Mouse (Mus musculus) heart, embryonic 12.5 days (tissue): ENCODE results near the gene 2900026A02Rik. TPM values are rescaled to one million over a fixed set of nuclear protein-coding genes. Genes with fewer than 3 reads are reported as not detected.

ENCODE experiments used
- ATAC-seq: fragments of 200-750 bp; cut with Nextera tagmentation; 2 replicates; pipeline ENCODE4 v1.8.0; 2017; ENCODE audit warnings: moderate TSS enrichment, moderate library complexity; ENCODE audit not compliant: insufficient number of reproducible peaks, low FRiP score
- H3K27ac ChIP-seq: fragments of 300-500 bp; sonication (generic); 2 replicates; pipeline ENCODE4 v1.5.1; 2016; ENCODE audit warnings: mild to moderate bottlenecking, moderate library complexity; ENCODE audit not compliant: poor library complexity, severe bottlenecking
- H3K27me3 ChIP-seq: fragments of 300-500 bp; sonication (generic); replicated peaks from 2 replicates; pipeline ENCODE4 v1.6.1; 2016; ENCODE audit warnings: mild to moderate bottlenecking, moderate library complexity
- H3K36me3 ChIP-seq: fragments of 300-500 bp; sonication (generic); 2 replicates; pipeline ENCODE4 v1.6.1; 2016; ENCODE audit warnings: mild to moderate bottlenecking, moderate library complexity
- H3K4me1 ChIP-seq: fragments of 300-500 bp; sonication (generic); replicated peaks from 2 replicates; pipeline ENCODE4 v1.6.1; 2016; ENCODE audit warnings: mild to moderate bottlenecking
- H3K4me2 ChIP-seq: fragments of 300-500 bp; sonication (generic); 2 replicates; pipeline ENCODE4 v1.6.1; 2016; ENCODE audit warnings: mild to moderate bottlenecking, moderate library complexity
- H3K4me3 ChIP-seq: fragments of 300-500 bp; sonication (generic); 2 replicates; pipeline ENCODE4 v1.5.1; 2016; ENCODE audit warnings: mild to moderate bottlenecking
- H3K9ac ChIP-seq: fragments of 300-500 bp; sonication (generic); 2 replicates; pipeline ENCODE4 v1.6.1; 2016; ENCODE audit warnings: mild to moderate bottlenecking, moderate library complexity
- H3K9me3 ChIP-seq: fragments of 300-500 bp; sonication (generic); replicated peaks from 2 replicates; pipeline ENCODE4 v1.6.1; 2016; ENCODE audit warnings: mild to moderate bottlenecking, moderate library complexity
- WGBS: fragments of 180-500 bp; shearing (Covaris S2); methylation state at CpG from one replicate; pipeline ENCODE4 v1.1.7; 2016; 5-methylcytosine and 5-hydroxymethylcytosine counted together
- polyA plus RNA-seq: library from polyadenylated mRNA; unstranded; fragments of >200 nt; fragmentation: Nextera tagmentation; extraction: Ambion mirVana; gene quantifications from 2 replicates; pipeline ENCODE4 v1.2.1, GENCODE M21; 2016

The 2900026A02Rik gene
- polyA plus RNA-seq, 1 experiment from 2014 or later: 20.0 TPM

DNA sequence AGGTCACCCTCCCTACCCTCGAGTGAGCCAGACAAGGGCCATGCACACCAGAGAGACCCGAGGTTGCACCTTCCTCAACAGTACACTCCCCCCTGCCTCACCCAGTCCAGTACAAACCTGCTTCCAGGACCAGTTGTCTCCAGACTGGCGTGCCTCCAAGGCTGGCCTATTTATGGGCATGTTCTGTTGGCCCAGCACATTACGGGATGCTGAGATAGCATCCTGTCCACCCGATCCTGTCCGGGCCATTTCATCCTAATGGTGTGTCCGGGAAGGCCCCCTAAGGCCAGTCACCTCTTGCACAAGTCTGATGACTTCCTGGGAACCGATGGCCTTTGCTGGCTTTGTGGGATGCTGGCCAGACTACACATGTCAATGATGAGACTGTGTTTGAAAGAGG is 139.6 kb downstream of the 2900026A02Rik start, which contains the start of gene Crybb3:
Gene Crybb3, minus strand, starts transcription at position 146 of the 400 bp plus-strand sequence.
- Histone ChIP-seq H3K4me3 (no peak within 1 kb of the TSS), H3K27ac (0 out of 2 replicates have a peak within 1 kb of the TSS, but pooled peaks have one; percentile 8), H3K9ac (0 out of 2 replicates have a peak within 1 kb of the TSS, but pooled peaks have one; percentile 6), H3K4me1 (peaks cover 22% of the 10 kb centered on the region), H3K36me3 (peaks cover 9% of the 10 kb centered on the region), H3K27me3 (peaks cover 15% of the 10 kb centered on the region; the same call in 1 of the 2 replicates), H3K9me3 (no peaks in the 10 kb centered on the region), H3K4me2 (peak within 1 kb of the TSS; percentile 53; the same call in 1 of the 2 replicates)
- WGBS: 67% methylated on average over 8 of the region's 8 CpGs
- ATAC-seq: no peak; the same call in 1 of the 2 replicates

DNA sequence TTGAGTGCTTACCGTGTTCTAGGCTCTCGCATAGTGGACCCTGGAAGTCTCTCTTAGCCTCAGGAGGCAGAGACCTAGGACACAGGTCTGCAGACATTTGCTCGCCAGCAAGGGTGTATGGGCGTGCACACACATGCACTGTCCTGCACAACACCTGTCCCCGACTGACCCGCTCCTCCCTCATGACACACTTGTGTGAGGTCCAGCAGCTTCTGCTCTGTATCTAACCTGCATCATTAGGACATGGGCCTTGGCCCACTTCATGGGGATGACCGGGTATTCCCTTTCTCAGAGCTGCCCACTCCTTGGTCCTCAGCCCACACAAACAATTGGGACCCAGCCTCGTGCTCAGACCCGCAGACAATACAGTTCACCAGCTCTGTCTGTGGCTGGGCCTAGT is 140.0 kb downstream of the 2900026A02Rik start:
- Histone ChIP-seq H3K4me1 (peaks cover 22% of the 10 kb centered on the region), H3K9ac (no peak overlapping the region), H3K27me3 (peaks cover 17% of the 10 kb centered on the region), H3K4me3 (no peak overlapping the region), H3K36me3 (peaks cover 9% of the 10 kb centered on the region), H3K9me3 (no peaks in the 10 kb centered on the region), H3K27ac (no peak overlapping the region), H3K4me2 (no peak overlapping the region)
- no peak for ATAC-seq
- WGBS: 85% methylated on average over 9 of the region's 9 CpGs

DNA sequence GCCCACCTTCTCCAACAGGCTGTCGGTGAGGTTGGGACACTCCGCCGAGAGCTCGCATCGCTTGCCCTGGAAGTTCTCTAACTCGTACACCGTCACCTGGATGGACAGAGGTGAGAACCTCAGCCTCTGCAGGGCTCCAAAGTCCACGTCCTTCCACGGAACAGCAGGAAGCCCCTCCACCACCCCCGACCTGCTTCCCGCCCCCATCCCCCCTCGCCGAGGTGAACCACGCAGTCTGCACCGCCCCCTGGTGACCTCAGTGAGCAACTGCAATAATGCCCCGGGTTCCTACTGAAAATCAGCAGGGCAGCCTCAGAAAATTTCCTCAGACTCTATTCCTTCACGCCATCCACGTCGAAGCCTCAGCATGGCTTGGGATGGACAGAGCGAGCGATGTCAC is 141.3 kb downstream of the 2900026A02Rik start:
- Histone ChIP-seq H3K4me3 (no peak overlapping the region), H3K4me1 (peaks cover 22% of the 10 kb centered on the region), H3K9me3 (no peaks in the 10 kb centered on the region), H3K27me3 (peaks cover 25% of the 10 kb centered on the region), H3K9ac (peak overlapping the region; percentile 6; the same call in 1 of the 2 replicates), H3K27ac (no peak overlapping the region), H3K4me2 (peak overlapping the region; percentile 52), H3K36me3 (no peaks in the 10 kb centered on the region; the same call in 1 of the 2 replicates)
- no peak for ATAC-seq
- 23% methylated on average over 21 of the region's 21 CpGs for WGBS

DNA sequence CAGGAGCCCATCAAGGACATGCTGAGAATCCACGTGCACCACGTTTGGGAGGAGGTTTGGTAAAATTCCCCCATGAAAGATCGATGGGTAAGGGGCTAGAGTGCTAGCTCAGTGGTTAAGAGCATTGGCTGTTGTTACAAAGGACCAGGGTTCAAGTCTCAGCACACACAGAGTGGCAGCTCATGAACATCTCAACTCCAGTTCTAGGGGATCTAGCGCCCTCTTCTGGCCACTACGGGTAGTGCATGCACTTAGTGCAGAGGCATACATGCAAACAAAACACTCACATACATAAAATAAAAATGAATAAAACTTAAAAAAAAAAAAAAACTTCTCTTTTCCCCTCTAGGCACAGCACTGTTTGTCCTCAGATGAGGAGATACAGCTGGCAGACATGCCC is 142.3 kb downstream of the 2900026A02Rik start:
- Histone ChIP-seq H3K36me3 (no peaks in the 10 kb centered on the region), H3K4me1 (peaks cover 22% of the 10 kb centered on the region), H3K27ac (no peak overlapping the region), H3K4me2 (no peak overlapping the region), H3K9me3 (no peaks in the 10 kb centered on the region), H3K27me3 (peaks cover 25% of the 10 kb centered on the region), H3K4me3 (no peak overlapping the region), H3K9ac (no peak overlapping the region)
- ATAC-seq: no peak
- WGBS: 58% methylated on average over 5 of the region's 5 CpGs

DNA sequence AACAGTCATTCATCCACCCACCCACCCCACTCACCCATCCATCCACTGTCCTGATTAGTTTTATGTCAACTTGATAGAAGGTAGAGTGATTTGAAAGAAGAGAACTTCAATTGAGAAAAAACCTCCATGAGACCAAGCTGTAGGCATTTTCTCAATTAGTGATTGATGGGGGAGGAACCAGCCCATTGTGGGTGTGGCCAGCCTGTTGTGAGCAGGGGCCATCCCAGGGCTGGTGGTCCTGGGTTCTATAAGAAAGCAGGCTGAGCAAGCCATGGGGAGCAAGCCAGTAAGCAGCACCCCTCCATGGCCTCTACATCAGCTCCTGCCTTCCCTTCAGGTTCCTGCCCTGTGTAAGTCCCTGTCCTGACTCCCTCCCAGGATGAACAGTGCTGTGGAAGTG is 151.0 kb downstream of the 2900026A02Rik start, which contains the start of gene Crybb2:
Gene Crybb2, minus strand, starts transcription at position 101 of the 400 bp plus-strand sequence.
- no peak within 1 kb of the TSS for H3K27ac ChIP-seq
- H3K4me3 ChIP-seq: no peak within 1 kb of the TSS
- peaks cover 7% of the 10 kb centered on the region for H3K27me3 ChIP-seq
- H3K9ac ChIP-seq: no peak within 1 kb of the TSS
- H3K4me1 ChIP-seq: peaks cover 4% of the 10 kb centered on the region
- H3K9me3 ChIP-seq: no peaks in the 10 kb centered on the region
- no peaks in the 10 kb centered on the region for H3K36me3 ChIP-seq
- no peak within 1 kb of the TSS for H3K4me2 ChIP-seq
- ATAC-seq: no peak

DNA sequence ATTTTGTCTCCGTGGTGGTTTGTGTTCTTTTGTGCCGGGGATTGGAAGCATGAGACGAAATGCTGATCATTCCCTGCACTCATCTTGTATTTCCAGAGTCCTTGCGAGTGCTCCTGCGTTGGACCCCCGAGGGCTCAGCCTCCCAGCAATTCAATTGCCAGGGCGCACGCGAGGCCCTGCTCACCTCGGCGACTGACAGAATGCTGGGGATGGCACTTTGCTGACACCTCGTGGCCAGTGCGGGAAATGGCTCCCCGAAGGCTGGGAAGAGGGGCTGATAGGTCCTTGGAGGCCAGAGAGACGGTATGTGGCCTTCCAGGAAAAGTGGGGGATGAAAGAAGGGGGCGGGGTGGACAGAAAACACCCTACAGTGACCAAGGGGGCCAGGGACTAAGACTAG is 166.7 kb downstream of the 2900026A02Rik start:
- 0 out of 2 replicates have a peak, but pooled peaks have one; percentile 30 for ATAC-seq
- H3K4me2 ChIP-seq: no peak overlapping the region
- peaks cover 38% of the 10 kb centered on the region for H3K27me3 ChIP-seq
- no peak overlapping the region for H3K9ac ChIP-seq
- H3K36me3 ChIP-seq: no peaks in the 10 kb centered on the region
- no peaks in the 10 kb centered on the region for H3K4me1 ChIP-seq
- no peak overlapping the region for H3K27ac ChIP-seq
- H3K9me3 ChIP-seq: peaks cover 7% of the 10 kb centered on the region; the same call in 1 of the 2 replicates
- WGBS: 7% methylated on average over 16 of the region's 16 CpGs
- no peak overlapping the region for H3K4me3 ChIP-seq

DNA sequence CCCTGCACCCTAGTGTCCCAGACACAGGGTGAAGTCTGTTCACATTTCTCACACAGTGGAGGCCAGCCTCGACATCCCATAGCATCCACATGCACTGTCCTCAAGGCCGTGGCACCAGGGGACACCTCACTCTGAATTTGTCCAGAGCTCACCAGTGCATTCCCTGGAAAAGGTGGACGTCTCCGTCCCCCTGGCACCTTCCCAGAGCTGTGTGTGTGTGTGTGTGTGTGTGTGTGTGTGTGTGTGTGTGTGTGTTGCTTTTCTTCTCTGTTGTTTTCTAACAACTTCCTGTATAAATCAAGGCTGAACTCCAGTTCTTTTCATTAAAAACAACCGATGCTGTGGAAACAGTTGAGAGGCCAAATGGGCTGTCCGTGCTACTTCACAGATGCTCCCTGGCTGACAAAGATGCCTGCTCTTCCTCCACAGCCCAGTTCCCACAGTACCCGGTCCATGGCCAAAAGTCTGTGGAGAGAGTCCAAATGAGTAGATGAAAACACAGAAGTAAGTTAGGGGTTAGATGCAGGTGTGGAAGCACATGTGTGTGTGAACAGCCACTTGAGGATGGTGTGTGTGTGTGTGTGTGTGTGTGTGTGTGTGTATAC is 170.4 kb downstream of the 2900026A02Rik start:
- H3K4me3 ChIP-seq: no peak overlapping the region
- H3K4me2 ChIP-seq: no peak overlapping the region
- 66% methylated on average over 7 of the region's 7 CpGs for WGBS
- H3K36me3 ChIP-seq: no peaks in the 10 kb centered on the region
- H3K27me3 ChIP-seq: peaks cover 13% of the 10 kb centered on the region
- peaks cover 7% of the 10 kb centered on the region; the same call in 1 of the 2 replicates for H3K9me3 ChIP-seq
- ATAC-seq: no peak
- no peak overlapping the region for H3K27ac ChIP-seq
- no peak overlapping the region for H3K9ac ChIP-seq
- no peaks in the 10 kb centered on the region for H3K4me1 ChIP-seq

DNA sequence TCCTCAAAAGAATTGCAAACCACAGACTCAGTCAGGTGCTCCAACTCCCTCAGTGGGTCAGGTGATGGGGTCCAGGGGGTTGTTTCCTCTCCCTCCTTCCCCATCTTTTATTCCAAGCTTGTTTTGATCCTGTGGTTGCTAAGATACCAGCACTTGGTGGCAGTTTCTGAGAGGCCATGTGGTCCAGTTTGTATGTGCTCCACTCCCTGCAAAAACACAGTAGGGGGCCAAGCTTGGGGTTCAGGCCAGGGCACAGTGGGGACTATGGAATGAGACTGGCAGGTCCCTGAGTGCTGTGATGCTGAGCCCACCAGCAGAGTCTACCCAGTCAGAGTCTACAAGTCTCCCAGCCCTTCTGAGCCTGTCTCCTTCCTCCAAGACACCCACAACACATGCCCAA is 171.2 kb downstream of the 2900026A02Rik start:
- no peak overlapping the region for H3K9ac ChIP-seq
- no peaks in the 10 kb centered on the region for H3K4me1 ChIP-seq
- no peak overlapping the region for H3K4me3 ChIP-seq
- H3K27ac ChIP-seq: no peak overlapping the region
- H3K4me2 ChIP-seq: no peak overlapping the region
- H3K27me3 ChIP-seq: peaks cover 6% of the 10 kb centered on the region
- no peaks in the 10 kb centered on the region for H3K36me3 ChIP-seq
- peaks cover 7% of the 10 kb centered on the region; the same call in 1 of the 2 replicates for H3K9me3 ChIP-seq
- ATAC-seq: no peak

DNA sequence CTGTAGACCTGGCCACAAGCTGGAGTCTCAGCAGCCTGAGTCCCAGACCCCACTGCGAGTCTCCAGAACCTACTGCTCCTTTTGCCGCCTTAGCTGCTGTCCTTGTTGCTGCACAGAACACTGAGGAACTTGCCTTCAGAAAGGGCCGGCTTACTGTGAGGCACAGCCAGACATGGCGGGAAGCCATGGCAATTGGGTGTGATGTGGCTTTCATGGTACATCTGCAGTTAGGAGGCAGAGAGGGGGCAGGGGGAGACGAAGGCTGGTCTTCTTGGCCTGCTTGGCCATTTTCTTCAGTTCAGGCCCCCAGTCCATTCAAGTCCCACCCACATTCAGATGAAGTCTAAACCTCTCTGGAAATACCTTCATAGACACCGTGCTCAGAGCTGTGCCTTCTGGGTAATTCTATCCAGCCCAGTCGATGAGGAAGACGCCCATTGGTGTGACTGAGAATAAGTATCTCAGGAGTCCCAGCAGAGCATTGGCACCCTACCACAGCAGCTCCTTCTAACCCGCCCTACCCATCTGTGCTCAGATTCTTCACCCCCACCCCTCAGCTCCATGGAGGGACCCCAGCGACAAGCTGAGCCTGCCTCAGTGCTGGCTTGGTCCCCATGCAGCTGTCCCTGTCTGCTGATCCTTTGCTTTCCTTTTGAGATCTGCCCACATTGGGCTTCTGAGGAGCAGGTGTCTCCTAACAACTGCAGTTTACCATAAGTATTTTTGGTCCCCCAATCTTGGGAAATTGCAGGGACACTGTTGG is 175.3 kb downstream of the 2900026A02Rik start:
- peaks cover 23% of the 10 kb centered on the region for H3K4me1 ChIP-seq
- ATAC-seq: no peak
- no peak overlapping the region for H3K4me3 ChIP-seq
- no peak overlapping the region for H3K9ac ChIP-seq
- H3K4me2 ChIP-seq: no peak overlapping the region
- H3K36me3 ChIP-seq: no peaks in the 10 kb centered on the region
- WGBS: 87% methylated on average over 10 of the region's 10 CpGs
- no peaks in the 10 kb centered on the region for H3K9me3 ChIP-seq
- H3K27me3 ChIP-seq: no peaks in the 10 kb centered on the region
- no peak overlapping the region for H3K27ac ChIP-seq

DNA sequence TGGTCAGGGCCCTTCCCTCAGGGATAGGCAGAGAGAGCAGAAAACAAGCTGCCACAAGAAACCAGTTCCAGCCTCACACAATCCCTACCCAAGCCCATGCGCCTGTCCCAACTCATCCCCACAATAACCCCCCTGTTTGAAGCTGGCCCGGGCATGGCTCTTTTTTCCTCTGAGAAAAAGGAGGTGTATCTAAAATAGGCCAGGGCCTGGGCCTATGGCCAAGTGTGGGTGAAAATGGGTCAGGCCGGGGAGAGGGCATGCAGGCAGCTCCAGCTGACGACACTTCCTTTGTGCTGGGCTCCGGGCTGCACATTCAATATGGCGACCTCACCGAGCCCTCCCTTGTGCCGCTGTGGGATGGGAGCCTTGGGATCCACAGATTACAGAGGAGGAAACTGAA is 177.5 kb downstream of the 2900026A02Rik start:
- Histone ChIP-seq H3K9me3 (peaks cover 4% of the 10 kb centered on the region; the same call in 1 of the 2 replicates), H3K27ac (no peak overlapping the region)
- ATAC-seq: no peak

DNA sequence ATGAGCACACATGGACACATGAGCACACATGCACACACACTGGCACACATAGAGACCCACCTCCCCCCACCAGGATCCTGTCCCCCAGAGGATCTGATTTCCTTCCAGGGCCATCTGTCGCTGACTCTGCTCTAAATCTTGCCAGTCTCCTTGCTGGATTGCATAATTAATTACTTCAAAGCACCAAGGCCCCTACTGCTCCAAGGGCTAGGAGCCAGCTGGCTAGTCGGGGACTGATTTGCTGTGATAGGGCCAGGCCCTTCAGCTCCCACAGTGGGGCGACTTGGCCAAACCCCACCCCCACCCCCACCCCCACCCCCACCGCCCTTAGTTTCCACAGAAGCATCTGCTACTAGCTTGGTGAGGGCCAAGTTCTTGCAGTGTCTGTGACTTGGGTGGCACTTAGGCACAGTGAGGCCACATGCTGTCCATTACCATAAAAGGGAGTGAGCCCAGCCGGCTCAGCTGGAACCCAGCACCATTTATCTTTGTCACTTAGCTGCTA is 179.4 kb downstream of the 2900026A02Rik start:
- H3K9ac ChIP-seq: no peak overlapping the region
- 8% methylated on average over 5 of the region's 5 CpGs for WGBS
- no peak overlapping the region for H3K4me2 ChIP-seq
- peaks cover 4% of the 10 kb centered on the region; the same call in 1 of the 2 replicates for H3K9me3 ChIP-seq
- no peaks in the 10 kb centered on the region for H3K27me3 ChIP-seq
- H3K4me3 ChIP-seq: no peak overlapping the region
- H3K27ac ChIP-seq: peak overlapping the region; percentile 46; the same call in 1 of the 2 replicates
- peak; percentile 12; the same call in 1 of the 2 replicates for ATAC-seq
- H3K4me1 ChIP-seq: peaks cover 28% of the 10 kb centered on the region
- no peaks in the 10 kb centered on the region for H3K36me3 ChIP-seq

More for the DNA sequence above, 177.5 kb downstream of the 2900026A02Rik start:
- H3K36me3 ChIP-seq: no peaks in the 10 kb centered on the region
- H3K27me3 ChIP-seq: no peaks in the 10 kb centered on the region
- 76% methylated on average over 8 of the region's 8 CpGs for WGBS
- no peak overlapping the region for H3K4me2 ChIP-seq
- peaks cover 28% of the 10 kb centered on the region for H3K4me1 ChIP-seq
- no peak overlapping the region for H3K9ac ChIP-seq
- no peak overlapping the region for H3K4me3 ChIP-seq
